Mouse (Mus musculus): ENCODE results near the gene Sbk1.
"Not testable (repeated sequence)": the region's sequence is repeated elsewhere in the genome, so short reads cannot be mapped to it uniquely, and the experiment has no call there.

Sbk1 gene

GRCm38 (mm10) chr7:126288571-126289091 is 16.2 kb downstream of the Sbk1 start:
- DNase-seq, result no peak

- DNase-seq, result no peak
Observed at GRCm38 (mm10) chr7:126289371-126289770, 17.0 kb downstream of the Sbk1 start.

GRCm38 (mm10) chr7:126289956-126290355 is 17.5 kb downstream of the Sbk1 start:
- no peak for DNase-seq

GRCm38 (mm10) chr7:126291681-126292545 is 19.5 kb downstream of the Sbk1 start:
- no peak for DNase-seq

GRCm38 (mm10) chr7:126293091-126293490 is 20.7 kb downstream of the Sbk1 start:
- DNase-seq, result no peak

GRCm38 (mm10) chr7:126297579-126298460 is 25.4 kb downstream of the Sbk1 start:
- no peak for DNase-seq

GRCm38 (mm10) chr7:126298856-126299255 is 26.4 kb downstream of the Sbk1 start:
- DNase-seq, result no peak

- DNase-seq, result not testable (repeated sequence)
Observed at GRCm38 (mm10) chr7:126301831-126302230, 29.4 kb downstream of the Sbk1 start.

GRCm38 (mm10) chr7:126311822-126312221 is 39.4 kb downstream of the Sbk1 start:
- no peak for DNase-seq

- DNase-seq, result no peak
Observed at GRCm38 (mm10) chr7:126313309-126313708, 40.9 kb downstream of the Sbk1 start.

- no peak for DNase-seq
Observed at GRCm38 (mm10) chr7:126314273-126314672, 41.9 kb downstream of the Sbk1 start.

GRCm38 (mm10) chr7:126323729-126324128 is 51.3 kb downstream of the Sbk1 start:
- peak; percentile 69 for DNase-seq

GRCm38 (mm10) chr7:126324791-126325190 is 52.4 kb downstream of the Sbk1 start:
- no peak for DNase-seq

- not testable (repeated sequence) for DNase-seq
Observed at GRCm38 (mm10) chr7:126325576-126326273, 53.3 kb downstream of the Sbk1 start.

GRCm38 (mm10) chr7:126328848-126329247 is 56.4 kb downstream of the Sbk1 start:
- DNase-seq, result not testable (repeated sequence)

- no peak for DNase-seq
Observed at GRCm38 (mm10) chr7:126329907-126330645, 57.7 kb downstream of the Sbk1 start.

GRCm38 (mm10) chr7:126330693-126331092 is 58.3 kb downstream of the Sbk1 start:
- no peak for DNase-seq

- no peak for DNase-seq
Observed at GRCm38 (mm10) chr7:126332691-126333090, 60.3 kb downstream of the Sbk1 start.

- DNase-seq, result no peak
Observed at GRCm38 (mm10) chr7:126335556-126335955, 63.1 kb downstream of the Sbk1 start.

GRCm38 (mm10) chr7:126338906-126339305 is 66.5 kb downstream of the Sbk1 start:
- no peak for DNase-seq

GRCm38 (mm10) chr7:126339521-126339971 is 67.1 kb downstream of the Sbk1 start:
- no peak for DNase-seq

- DNase-seq, result no peak
Observed at GRCm38 (mm10) chr7:126340206-126340618, 67.8 kb downstream of the Sbk1 start.
